Mouse (Mus musculus): ENCODE data around the gene Ppp4r3a.

The Ppp4r3a gene

DNA sequence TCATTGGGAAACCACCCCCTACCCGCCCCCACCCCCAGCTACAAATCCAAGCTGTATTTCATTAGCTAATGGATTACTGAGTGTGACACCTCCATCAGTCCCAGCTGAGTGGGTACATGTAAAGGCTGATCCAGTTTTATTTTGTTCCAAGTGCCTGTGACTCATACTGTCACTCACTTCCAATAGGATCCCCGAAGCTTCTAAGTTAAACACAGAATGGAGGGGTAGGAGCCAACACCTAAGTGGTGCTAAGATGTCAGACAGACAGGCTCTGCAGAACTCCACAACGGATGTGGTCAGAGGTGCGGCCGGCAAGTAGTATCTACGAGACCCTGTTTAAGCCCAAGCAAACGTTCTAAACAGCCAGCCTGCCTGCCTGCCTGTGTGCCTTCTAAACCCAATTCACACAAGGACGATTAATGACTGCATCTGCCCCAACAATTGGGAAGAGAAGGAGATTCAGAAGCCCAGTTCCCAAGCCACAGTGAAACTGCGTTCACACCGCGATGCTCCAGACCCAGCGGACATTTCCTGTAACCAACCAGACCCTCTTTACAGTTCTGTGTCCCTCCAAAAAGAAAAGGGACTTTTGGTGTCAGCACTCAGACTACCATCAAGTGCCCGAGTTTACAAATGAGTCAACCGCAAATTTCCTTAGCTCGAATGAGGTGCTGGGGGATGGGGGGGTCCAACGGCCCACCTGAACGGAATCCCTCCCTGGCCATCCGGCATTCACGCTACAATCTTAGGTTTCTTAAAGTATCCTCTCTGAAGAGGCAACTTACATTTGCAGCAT, 55.9 kb downstream of the Ppp4r3a start:
- 9% methylated on average over 19 of the region's 19 CpGs for WGBS

DNA sequence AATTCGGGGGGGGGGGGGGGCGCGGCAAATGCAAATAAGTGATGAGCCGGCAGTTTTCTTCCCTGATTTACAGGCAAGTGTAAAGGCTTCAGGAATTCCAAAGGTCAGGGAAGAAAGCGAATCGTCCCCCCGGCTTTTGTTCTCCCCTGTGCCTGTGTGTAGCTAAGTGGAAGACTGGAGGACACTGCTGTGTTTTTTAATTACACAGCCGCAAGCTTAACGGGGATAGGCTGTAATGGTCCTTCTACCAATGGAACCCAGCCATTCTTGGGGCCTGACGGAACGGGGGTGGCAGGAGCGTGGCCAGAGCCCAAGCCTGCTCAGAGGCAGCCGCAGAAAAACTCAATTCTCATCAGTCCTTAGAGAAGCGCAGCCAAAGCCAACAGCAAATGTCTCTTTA, 56.6 kb downstream of the Ppp4r3a start:
- WGBS = 22% methylated on average over 14 of the region's 14 CpGs

DNA sequence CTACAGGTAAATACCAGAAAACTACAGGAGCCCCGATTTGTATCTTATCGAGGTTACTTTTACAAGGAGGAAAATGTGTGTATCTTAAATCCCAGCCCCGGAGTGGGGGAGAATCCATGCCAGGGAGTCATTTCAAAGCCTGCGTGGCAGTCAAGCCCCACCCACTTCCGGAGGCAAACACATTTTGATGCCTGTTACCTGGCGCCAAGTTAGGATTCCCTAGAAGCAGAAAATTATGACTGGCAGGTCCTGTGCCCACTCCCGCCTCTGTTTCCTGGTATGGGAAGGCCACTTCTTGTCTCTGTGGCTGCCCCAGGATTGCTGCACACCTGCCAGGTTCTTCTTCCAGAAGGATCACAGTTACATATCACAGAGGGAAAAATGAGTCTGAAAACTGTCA, 57.0 kb downstream of the Ppp4r3a start:
- WGBS = 39% methylated on average over 7 of the region's 7 CpGs

DNA sequence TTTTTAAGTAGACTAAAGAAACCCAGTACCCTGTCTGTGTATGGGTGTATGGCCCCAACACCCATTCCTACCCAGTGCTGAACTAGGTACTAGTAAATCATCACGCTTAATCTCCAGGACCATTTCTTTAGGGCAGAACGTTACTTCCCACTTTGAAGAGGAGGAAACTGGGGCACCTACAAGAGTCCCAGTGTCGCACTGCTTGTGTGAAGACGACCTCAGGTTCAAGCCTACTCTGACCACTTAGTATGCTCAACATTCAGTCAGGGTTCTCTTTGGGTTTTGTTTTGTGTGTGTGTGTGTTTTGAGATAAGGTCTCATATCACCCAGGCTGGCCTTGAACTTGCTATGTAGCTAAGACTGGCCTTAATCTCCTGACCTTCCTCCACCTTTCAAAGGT, 57.5 kb downstream of the Ppp4r3a start:
- 86% methylated on average over 4 of the region's 4 CpGs for WGBS

DNA sequence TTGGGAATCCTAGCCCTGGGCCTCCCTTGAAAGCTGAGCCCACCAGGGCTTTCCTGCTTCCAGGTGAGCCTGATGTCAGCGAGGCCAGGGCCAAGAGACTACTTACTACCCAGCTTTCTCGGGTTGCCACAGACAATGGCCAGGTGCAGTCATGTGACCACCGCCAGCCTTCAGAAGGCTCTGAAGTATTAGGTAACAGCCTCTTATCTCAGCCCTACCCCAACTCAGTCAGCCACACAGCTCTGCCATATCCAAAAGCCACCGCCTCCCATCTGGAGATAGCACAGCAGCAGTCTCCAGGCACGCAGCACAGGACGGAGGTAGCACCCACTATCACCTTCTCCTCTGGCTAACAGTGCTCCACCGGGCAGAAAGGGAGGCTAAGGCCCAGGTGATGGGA, 58.1 kb downstream of the Ppp4r3a start:
- WGBS = 78% methylated on average over 7 of the region's 7 CpGs

DNA sequence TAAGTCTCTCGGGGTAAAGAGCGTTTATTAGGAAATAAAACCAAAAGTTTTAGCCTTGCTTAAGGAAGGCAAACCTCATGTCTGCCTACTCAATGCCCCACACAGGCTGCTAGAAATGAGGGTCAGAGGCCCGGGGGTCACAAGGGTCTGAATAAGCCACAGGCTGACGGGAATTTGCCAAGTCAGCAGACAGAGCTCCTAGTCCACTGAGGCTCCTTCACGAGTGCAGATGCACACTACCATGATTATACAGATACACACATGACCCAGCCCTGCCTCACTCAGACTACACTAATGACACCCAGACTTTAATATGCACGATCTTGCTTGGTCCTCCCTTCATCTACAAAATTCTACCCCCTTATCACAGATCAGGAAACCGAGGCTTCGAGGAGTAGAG, 58.7 kb downstream of the Ppp4r3a start:
- WGBS = 73% methylated on average over 8 of the region's 8 CpGs

DNA sequence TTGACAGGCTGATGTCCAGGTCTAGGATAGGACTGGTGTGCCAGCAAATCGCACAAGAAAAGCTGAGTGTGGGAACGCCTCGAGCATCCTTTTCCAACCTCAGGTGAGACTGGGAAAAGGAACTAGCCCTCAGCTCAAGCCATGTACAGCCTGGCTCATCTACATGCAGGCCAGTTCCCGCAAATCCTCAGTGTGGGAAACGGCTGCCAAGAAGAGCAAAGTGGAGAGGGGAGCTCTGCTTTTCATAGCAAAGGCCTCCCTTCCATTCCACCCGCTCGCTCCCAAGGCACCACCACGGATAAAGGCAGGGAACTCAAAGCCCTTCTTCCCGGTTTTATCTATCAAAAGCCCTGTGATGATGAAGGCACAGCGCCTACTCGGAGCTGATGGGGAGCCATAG, 60.4 kb downstream of the Ppp4r3a start:
- WGBS = 80% methylated on average over 11 of the region's 11 CpGs

DNA sequence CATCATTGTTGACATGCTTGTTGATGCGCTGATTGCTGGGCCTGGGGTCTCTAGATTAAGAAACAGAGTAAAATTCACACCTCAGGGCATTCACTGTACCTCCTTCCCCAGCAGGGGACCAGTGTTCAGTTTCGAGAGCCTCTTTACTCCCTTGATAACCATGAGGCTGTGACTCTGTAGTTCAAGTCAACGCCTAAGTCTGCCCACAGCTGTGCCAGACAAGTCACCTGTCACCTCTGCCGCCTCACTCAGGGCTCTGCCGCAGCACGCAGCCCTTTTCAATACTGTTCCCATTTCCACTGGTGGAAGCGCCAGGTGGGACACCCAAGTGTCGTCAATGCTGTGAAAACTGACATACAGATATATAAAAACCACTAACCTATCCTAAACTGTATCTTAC, 61.1 kb downstream of the Ppp4r3a start:
- WGBS = 94% methylated on average over 8 of the region's 8 CpGs

DNA sequence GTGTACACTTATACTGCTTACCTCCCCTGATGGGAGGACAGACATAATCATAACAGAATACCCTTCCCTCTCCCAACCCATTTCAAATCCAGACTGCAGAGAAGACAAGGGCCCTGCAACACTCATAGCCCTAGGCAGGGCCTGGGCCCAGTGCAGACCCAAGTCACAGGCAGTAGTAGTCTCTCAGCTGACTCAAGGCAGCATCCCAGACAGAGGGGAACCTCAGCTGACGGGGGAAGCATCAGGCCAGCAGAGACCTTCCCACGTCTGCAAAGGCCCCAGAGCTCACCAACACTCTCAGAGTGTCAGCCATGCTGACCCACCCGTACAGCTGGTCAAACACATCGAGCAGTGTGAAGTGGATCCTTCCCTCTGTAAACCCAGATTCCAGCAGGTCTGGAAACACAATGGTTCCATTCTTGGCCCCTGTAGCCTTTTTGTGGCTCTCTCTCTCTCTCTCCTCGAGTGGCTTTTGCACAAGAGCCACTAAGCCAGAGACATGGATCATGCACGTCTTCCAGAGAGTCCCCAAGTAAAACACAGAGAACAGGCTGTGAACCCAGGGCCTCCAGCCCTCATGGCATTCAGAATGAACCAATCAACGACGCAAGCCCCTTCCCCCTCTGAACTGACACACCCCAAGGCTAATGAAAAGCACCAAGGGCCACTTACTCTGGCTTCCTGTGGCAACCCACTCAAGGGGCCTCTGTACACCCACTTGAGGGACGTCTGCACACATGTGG, 61.8 kb downstream of the Ppp4r3a start:
- WGBS = 79% methylated on average over 9 of the region's 9 CpGs

DNA sequence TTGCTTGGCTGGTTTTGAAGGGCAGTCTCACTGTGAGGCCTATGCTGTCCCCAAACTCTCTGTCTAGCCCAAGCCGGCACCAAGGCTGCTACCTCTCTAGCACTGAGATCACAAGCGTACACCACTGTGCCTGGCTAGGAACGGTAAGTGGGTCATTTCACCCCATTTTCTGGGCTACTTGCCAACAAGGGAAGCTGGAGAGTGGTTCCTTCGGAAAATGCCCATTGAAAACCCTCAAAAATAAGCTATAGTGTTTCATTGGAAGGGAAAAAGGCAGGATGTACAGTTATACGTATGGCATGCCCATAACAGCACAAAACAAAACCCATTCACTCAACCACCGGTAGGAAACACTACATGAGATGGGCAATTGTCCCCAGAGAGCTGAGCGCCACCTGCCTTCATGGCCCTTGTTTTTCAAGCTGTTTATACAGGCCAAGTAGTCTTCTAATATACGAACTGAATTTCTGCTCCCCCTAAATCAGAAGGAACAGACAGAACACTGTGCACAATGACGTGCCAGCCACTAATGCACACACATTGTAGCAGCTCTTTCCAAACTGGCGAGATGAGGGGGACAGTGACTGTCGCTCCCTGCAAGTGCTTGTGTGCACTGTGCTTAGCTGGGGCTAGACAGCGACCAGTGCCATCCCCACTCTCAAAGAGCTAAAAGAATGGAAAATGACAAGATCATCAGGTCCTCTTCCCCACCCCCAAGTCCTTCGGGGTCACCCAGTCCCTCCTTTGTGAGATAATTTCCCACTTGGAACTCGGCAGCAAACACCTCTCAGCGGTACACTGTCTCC, 63.1 kb downstream of the Ppp4r3a start:
- WGBS = 66% methylated on average over 15 of the region's 15 CpGs

DNA sequence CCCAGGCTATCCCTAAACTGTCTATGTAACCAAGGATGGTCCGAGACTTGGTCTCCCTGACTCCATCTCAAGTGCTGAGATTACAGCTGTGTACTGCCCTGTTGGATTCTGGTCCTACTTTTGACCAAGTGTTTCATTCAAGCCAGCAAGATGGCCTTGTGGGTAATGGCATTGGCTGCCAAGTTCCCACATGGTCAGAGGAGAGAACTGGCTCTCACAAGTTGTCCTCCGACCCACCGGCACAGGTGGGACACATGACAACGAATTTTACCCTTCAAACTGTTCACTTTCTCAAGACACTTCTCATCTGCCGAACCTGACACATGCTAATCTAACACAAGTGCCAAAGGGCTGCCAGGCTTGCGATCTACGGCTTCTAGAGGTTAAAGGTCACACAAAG, 64.1 kb downstream of the Ppp4r3a start:
- WGBS = 92% methylated on average over 7 of the region's 7 CpGs

DNA sequence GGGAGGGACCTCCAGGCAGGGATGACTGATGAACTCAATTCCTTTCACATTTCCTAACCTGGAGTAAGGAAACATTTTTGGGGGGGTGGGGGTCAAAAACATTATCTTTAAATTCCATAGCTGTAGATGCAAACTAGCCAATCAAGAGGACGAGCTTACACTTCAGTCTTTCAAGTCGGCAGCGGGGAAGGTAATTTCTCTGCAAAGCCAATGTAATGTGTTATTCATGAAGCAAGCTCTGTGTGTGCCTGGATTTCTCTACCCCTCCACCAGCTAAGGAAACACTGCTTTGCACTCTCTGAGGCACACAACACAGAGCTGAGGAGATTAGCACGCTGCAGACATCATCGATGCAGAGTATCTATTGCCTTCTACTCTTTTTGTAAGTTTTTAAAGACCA, 64.5 kb downstream of the Ppp4r3a start:
- WGBS = 56% methylated on average over 5 of the region's 5 CpGs

DNA sequence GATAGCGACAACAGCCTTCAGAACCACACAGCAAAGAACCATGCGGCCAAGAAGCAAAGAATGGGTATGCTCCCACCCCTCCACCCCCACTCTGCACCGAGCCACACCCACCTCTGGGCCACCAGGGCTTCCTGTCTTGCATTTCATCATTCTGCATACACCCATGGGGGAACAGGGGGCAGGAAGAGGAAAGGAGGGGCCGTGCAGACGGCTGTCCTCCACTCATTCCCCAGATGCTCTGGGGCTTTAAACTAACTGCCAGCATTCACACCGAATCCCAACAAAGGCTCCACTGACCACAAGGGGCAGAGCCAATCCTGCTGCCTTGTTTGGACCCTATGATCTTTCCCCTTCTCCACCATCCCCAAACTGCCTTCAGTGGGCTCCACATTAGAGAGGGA, 65.5 kb downstream of the Ppp4r3a start:
- 34% methylated on average over 6 of the region's 6 CpGs for WGBS

DNA sequence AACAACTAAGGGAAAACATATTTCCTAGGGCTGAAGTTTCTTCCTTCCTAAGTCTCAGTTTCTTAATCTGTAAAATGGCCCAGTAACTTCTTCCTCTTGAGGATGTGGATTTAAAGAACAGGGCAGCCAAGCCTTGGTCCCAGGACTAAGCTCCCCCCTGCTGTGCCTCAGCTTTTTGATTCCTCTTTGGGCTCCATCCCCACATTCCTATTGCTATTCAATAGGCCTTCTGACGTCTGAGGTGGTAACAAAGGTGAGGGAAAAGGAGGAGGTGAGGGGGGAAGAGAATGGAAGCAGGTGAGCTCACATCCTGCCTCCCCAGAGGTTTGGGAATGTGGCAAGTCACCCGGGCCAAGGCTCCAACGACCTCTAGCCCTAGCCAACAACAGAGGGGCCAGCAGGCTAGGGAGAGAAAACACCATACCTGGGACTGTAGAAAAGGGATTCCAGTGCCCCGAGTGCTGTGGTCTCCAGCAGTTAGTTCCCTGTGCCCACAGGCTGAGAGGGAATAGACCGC, 67.0 kb downstream of the Ppp4r3a start:
- WGBS = 74% methylated on average over 5 of the region's 5 CpGs

DNA sequence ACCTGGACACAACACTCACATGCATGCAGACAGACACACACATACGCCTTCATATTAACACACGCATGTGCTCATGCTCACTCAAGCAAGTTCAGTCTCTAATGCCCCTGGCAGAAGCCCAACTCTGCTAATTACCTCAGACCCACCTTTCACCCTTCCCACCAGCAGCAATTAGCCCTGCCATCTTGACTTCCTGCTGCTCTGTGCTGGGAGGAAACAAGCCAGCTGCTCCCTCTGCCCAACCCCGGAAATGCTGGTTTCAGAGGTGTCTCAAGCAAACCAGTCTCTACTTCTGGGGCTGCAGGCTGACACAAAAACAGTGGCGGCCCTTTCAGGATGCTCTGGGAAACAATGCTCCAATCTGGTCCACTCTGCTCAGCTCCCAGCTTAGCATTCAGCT, 67.6 kb downstream of the Ppp4r3a start:
- WGBS = 75% methylated on average over 4 of the region's 4 CpGs

DNA sequence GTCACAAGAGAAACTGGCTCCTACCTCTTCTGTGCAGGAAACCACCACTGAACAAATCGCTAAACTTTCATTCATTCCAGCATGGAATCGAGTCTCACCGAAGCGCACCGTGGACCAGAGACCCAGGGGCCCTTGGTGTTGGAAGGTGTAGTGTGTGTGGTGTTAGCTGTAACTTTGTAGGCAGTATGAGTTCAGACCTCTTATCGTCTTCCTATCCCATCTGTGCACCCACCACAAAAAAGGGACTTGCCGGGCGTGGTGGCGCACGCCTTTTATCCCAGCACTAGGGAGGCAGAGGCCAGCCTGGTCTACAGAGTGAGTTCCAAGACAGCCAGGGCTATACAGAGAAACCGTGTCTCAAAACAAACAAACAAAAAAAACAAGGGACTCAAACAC, 68.3 kb downstream of the Ppp4r3a start:
- WGBS = 85% methylated on average over 11 of the region's 11 CpGs

DNA sequence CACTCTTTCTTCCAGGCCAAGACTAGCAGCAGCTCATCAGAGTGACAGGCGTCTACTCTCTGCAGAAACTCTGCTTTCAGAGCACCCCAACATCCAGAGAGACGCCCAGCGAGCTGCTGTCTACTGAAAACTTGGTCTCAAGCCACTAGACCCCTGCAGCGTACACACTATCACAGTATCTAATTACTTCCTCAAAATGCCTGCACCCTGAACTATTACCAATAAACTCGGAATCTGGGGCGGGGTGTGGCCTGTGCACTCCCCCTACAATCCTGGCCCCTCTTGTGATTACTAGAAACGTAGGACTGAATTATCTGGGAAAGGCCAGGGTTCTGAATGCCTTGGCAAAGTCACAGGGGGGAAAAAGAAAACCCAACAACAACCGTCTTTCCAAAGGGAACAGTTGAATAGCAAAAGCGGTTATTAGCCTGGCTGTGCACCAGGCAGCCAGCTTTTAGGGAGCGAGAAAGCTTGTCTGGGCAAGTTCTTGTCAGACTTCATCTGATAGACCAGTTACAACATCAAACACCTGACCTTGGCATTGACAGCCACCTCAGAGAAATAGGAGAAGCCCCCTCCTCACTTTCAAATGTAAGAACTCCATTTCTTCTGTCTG, 68.8 kb downstream of the Ppp4r3a start:
- 73% methylated on average over 10 of the region's 10 CpGs for WGBS

DNA sequence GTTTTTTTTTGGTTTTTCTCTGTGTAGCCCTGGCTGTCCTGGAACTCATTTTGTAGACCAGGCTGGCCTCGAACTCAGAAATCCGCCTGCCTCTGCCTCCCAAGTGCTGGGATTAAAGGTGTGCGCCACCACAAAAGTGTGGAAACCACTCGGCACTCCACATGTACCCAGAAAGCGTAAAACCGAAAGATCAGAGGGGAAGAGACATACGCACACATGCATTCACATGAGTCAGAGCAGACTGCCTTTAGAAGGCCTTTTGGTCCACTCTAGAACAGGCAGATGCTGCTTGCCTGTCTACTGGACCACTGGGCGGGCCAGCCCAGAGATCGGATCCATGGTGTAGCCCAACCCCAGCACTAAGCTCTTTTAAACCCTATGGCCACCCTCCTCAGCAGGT, 69.8 kb downstream of the Ppp4r3a start:
- WGBS = 97% methylated on average over 9 of the region's 9 CpGs

DNA sequence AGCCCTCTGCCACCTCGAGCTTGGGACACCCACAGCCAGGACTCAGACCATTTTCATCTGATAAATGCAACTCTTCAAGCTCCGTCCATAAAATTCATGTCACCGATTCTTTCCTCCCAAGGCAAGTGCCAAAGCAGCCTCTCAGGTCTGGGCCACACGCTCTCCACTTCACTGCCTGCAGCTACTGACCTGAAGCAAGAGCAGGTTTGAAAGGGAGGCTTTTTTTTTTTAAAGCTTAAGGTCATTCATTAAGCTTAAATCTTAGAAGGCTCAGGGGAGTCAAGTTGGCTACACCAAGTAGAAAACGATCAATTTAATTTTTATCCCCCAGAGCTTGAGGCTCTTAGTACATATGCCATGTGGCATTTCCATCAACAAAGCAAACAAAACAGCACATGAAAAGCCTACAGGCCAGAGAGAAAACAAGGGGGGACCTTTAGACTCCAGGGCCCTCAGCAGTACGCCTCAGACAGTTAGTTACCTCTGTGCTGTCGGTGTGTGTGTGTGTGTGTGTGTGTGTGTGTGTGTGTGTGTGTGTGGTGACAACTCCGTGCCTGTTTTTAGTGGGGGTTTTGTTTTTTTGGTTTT, 70.3 kb downstream of the Ppp4r3a start:
- 76% methylated on average over 8 of the region's 8 CpGs for WGBS

DNA sequence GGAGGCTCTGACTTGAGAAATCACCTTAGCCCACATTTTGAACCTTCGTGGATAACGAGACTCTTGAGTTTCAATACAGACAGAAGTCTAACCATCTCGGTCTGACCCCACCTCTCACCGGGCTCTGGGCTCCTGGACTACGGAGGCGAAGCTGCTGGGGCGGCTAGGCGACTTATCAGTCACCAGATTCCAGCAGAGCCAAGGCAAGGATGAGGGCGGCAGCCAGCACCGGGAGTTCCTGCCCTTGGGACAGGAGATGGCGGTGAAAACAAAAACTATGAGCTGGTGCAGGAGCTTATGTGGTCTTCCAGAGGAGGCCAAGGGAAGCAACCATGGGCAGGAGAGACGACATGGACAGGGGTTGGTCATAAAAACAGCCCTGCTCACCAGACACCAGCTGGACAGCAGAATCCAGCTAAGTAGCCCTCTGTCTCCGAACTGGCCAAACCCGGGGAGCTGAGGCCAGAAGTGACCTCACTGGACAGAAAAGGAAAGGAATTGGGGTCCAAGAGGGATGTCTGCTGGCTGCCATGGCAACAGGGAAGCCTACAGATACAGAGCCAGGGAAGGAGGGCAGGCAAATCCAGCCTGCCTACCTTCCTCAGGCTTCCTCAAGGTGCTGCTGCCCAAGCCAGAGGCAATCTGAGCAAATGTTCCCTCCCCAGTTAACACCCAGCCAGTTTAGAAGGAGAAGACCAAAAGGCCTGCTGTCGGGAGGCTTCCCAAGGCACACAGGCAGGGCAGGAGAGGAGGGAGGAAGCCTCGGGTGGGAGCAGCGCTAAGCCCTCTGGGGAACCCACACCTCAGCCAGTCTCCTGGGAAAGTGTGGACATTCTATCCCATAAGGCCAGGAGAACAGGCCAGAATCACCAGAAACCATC, 71.1 kb downstream of the Ppp4r3a start:
- WGBS = 68% methylated on average over 17 of the region's 17 CpGs
